Mouse (Mus musculus) myocyte (in vitro differentiated cells): Measurements from ENCODE around the gene Mmaa. TPM values are rescaled to one million over a fixed set of nuclear protein-coding genes. Genes with fewer than 3 reads are reported as not detected.

Experiments
- H3K27me3 ChIP-seq: one replicate; pipeline ENCODE4 v1.6.1; 2011; ENCODE audit not compliant: control insufficient read depth, insufficient read depth, insufficient read length
- H3K36me3 ChIP-seq: one replicate; pipeline ENCODE4 v1.6.1; 2011; ENCODE audit not compliant: control insufficient read depth, insufficient read depth
- H3K4me2 ChIP-seq: one replicate; pipeline ENCODE4 v1.6.1; 2011; ENCODE audit warnings: low read depth, control low read depth
- H3K4me3 ChIP-seq: one replicate; pipeline ENCODE4 v1.5.1; 2011; ENCODE audit warnings: mild to moderate bottlenecking, control low read depth, moderate library complexity
- H3K79me2 ChIP-seq: one replicate; pipeline ENCODE4 v1.6.1; 2011; ENCODE audit not compliant: control insufficient read depth, insufficient read depth
- H3ac ChIP-seq: one replicate; pipeline ENCODE4 v1.6.1; 2011; ENCODE audit not compliant: control insufficient read depth, insufficient read length
- CEBPB ChIP-seq: IDR thresholded peaks from 2 replicates; pipeline ENCODE4 v1.6.1; 2011; ENCODE audit warnings: mild to moderate bottlenecking, moderate library complexity; ENCODE audit not compliant: poor library complexity, insufficient read depth, severe bottlenecking
- E2F4 ChIP-seq: IDR thresholded peaks from one replicate; pipeline ENCODE4 v1.6.1; 2011; ENCODE audit warnings: mild to moderate bottlenecking, control low read depth, moderate library complexity; ENCODE audit not compliant: insufficient read depth
- MAX ChIP-seq: IDR thresholded peaks from one replicate; pipeline ENCODE4 v1.6.1; 2011; ENCODE audit warnings: low read depth, mild to moderate bottlenecking, control low read depth
- MYOD1 ChIP-seq, 3 experiments: IDR thresholded peaks; one replicate each; pipeline ENCODE4 v1.6.1; 2011; ENCODE audit warnings: control low read depth in 2 of 3, low read depth in 2 of 3, mild to moderate bottlenecking in 2 of 3, moderate library complexity in 1 of 3; ENCODE audit not compliant: insufficient read length in 2 of 3, control insufficient read depth in 1 of 3
- MYOG ChIP-seq, 3 experiments: IDR thresholded peaks; one replicate each; pipeline ENCODE4 v1.6.1; 2011; ENCODE audit warnings: control low read depth in 2 of 3, low read depth in 2 of 3, mild to moderate bottlenecking in 2 of 3; ENCODE audit not compliant: insufficient read length in 2 of 3, control insufficient read depth in 1 of 3, insufficient read depth in 1 of 3
- POLR2A ChIP-seq: IDR thresholded peaks from one replicate; pipeline ENCODE4 v1.6.1; 2011; ENCODE audit warnings: low read depth, mild to moderate bottlenecking, control low read depth, moderate library complexity; ENCODE audit not compliant: insufficient read length
- POLR2AphosphoS2 ChIP-seq: IDR thresholded peaks from one replicate; pipeline ENCODE4 v1.6.1; 2011; ENCODE audit warnings: low read depth, control low read depth; ENCODE audit not compliant: insufficient read length
- REST ChIP-seq: IDR thresholded peaks from one replicate; pipeline ENCODE4 v1.6.1; 2011; ENCODE audit warnings: mild to moderate bottlenecking, control low read depth, moderate library complexity; ENCODE audit not compliant: insufficient read depth, insufficient read length
- SRF ChIP-seq: IDR thresholded peaks from one replicate; pipeline ENCODE4 v1.6.1; 2011; ENCODE audit warnings: low read depth; ENCODE audit not compliant: control insufficient read depth, insufficient read length
- TCF12 ChIP-seq: IDR thresholded peaks from one replicate; pipeline ENCODE4 v1.6.1; 2011; ENCODE audit warnings: mild to moderate bottlenecking, control low read depth; ENCODE audit not compliant: poor library complexity, insufficient read depth, severe bottlenecking
- TCF3 ChIP-seq: IDR thresholded peaks from one replicate; pipeline ENCODE4 v1.6.1; 2011; ENCODE audit warnings: low read depth, control low read depth; ENCODE audit not compliant: insufficient read length
- USF1 ChIP-seq: IDR thresholded peaks from one replicate; pipeline ENCODE4 v1.6.1; 2011; ENCODE audit warnings: low read depth, mild to moderate bottlenecking, control low read depth, moderate library complexity
- polyA plus RNA-seq: library from polyadenylated mRNA; unstranded; fragments of >200 nt; fragmentation: generic; extraction: Trizol; gene quantifications from one replicate; pipeline ENCODE4 v1.2.1, GENCODE M21; 2012; ENCODE audit warnings: missing spikeins

Gene Mmaa
- polyA plus RNA-seq, 1 experiment = 5.9 TPM

GRCm38 (mm10) chr8:79226046-79226445 is 68.7 kb downstream of the Mmaa start:
- Histone ChIP-seq H3K36me3 (no peaks in the 10 kb centered on the region), H3ac (no peak overlapping the region), H3K27me3 (no peaks in the 10 kb centered on the region), H3K4me3 (no peak overlapping the region), H3K79me2 (no peaks in the 10 kb centered on the region), H3K4me2 (peak overlapping the region; percentile 84)
- TF ChIP-seq E2F4 = no peak

GRCm38 (mm10) chr8:79225586-79225985 is 69.2 kb downstream of the Mmaa start:
- H3K27me3 ChIP-seq = no peaks in the 10 kb centered on the region
- H3K4me3 ChIP-seq = no peak overlapping the region
- TF ChIP-seq POLR2AphosphoS2 (no peak), E2F4 (no peak), MAX (no peak), CEBPB (no peak), SRF (no peak), MYOG (IDR thresholded peaks at IDR 0.05; ENCODE audit: control insufficient read depth in 1 of 3, insufficient read depth in 1 of 3, insufficient read length in 2 of 3, low read depth in 2 of 3) (no peak), MYOD1 (IDR thresholded peaks at IDR 0.05; ENCODE audit: control insufficient read depth in 1 of 3, insufficient read length in 2 of 3, low read depth in 2 of 3) (no peak), POLR2A (no peak)
- no peak overlapping the region for H3ac ChIP-seq
- no peaks in the 10 kb centered on the region for H3K79me2 ChIP-seq
- peak overlapping the region; percentile 84 for H3K4me2 ChIP-seq
- H3K36me3 ChIP-seq = no peaks in the 10 kb centered on the region

GRCm38 (mm10) chr8:79224363-79224762 is 70.4 kb downstream of the Mmaa start:
- Histone ChIP-seq H3K4me3 (no peak overlapping the region), H3K27me3 (no peaks in the 10 kb centered on the region), H3ac (no peak overlapping the region), H3K4me2 (no peak overlapping the region), H3K36me3 (no peaks in the 10 kb centered on the region), H3K79me2 (no peaks in the 10 kb centered on the region)
- TF ChIP-seq POLR2A (no peak), POLR2AphosphoS2 (no peak), E2F4 (no peak), MYOG (IDR thresholded peaks at IDR 0.05; ENCODE audit: control insufficient read depth in 1 of 3, insufficient read depth in 1 of 3, insufficient read length in 2 of 3, low read depth in 2 of 3) (no peak), REST (no peak), MYOD1 (IDR thresholded peaks at IDR 0.05; ENCODE audit: control insufficient read depth in 1 of 3, insufficient read length in 2 of 3, low read depth in 2 of 3) (no peak), TCF12 (no peak), USF1 (no peak), TCF3 (no peak), MAX (no peak), SRF (no peak), CEBPB (no peak)

DNA sequence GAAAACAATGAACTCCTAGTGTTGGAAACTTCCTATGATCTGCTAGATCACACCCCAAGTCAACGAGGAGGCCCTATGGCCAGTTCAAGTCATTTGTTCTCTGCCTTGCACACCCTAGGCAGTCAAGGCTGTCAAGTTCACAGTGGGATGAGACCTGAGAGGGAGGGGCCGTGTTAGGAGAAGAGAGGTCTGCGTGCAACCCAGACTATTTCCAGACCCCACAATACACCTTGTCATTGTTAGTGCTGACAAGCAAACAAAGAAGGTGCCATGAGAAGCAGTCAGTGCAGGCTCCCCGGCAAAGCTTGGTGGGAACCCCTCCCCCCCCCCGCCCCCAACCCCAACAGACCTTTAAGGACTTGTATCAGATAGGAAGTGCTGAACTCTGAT is 72.0 kb downstream of the Mmaa start:
- Histone ChIP-seq H3K79me2 (no peaks in the 10 kb centered on the region), H3K4me3 (no peak overlapping the region), H3K4me2 (no peak overlapping the region), H3K27me3 (no peaks in the 10 kb centered on the region), H3K36me3 (no peaks in the 10 kb centered on the region), H3ac (no peak overlapping the region)
- no peak for TF ChIP-seq SRF
- no peak for TF ChIP-seq MAX
- no peak for TF ChIP-seq POLR2A
- no peak for TF ChIP-seq E2F4
- TF ChIP-seq USF1 = no peak
- TF ChIP-seq TCF3 = no peak
- TF ChIP-seq CEBPB = no peak
- TF ChIP-seq REST = no peak
- TF ChIP-seq MYOD1 (IDR thresholded peaks at IDR 0.05; ENCODE audit: control insufficient read depth in 1 of 3, insufficient read length in 2 of 3, low read depth in 2 of 3) = no peak
- TF ChIP-seq MYOG (IDR thresholded peaks at IDR 0.05; ENCODE audit: control insufficient read depth in 1 of 3, insufficient read depth in 1 of 3, insufficient read length in 2 of 3, low read depth in 2 of 3) = no peak

DNA sequence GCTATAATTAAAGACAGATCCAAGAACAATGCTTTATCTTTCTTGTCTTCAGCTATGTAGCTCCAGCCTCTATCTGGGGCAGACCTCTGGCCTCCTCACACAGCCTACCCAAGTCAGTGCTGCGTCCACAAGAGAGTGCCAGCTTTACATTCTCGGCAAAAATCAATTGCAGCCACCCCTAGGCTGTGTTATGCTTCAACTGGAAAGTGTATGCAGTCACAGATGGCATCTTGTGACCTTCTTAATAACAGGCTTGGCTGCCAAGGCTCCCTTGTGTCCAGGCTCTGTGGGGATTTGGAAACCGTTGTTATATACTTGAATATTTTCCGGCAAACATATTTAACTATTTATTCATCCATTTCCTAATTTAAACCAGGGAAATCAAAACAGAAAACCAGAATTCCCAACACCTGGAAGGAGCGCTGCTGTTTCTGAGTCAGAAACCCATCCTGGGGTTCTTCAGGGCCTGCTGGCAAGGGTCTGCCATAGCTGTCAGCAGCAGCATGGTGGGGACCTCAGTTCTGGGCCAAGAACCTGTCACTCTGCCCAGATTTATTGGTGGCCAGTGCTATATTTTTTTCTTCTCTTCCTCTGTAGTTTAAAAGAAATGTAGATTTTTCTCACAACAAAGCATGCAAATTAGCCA is 72.5 kb downstream of the Mmaa start:
- no peak overlapping the region for H3K4me2 ChIP-seq
- H3K36me3 ChIP-seq = no peaks in the 10 kb centered on the region
- H3K4me3 ChIP-seq = no peak overlapping the region
- H3ac ChIP-seq = no peak overlapping the region
- H3K79me2 ChIP-seq = no peaks in the 10 kb centered on the region
- H3K27me3 ChIP-seq = no peaks in the 10 kb centered on the region
- TF ChIP-seq POLR2A = no peak
- TF ChIP-seq MAX = no peak
- no peak for TF ChIP-seq TCF12
- TF ChIP-seq E2F4 = no peak
- no peak for TF ChIP-seq CEBPB
- TF ChIP-seq USF1 = no peak
- no peak for TF ChIP-seq SRF
- TF ChIP-seq MYOD1 (IDR thresholded peaks at IDR 0.05; ENCODE audit: control insufficient read depth in 1 of 3, insufficient read length in 2 of 3, low read depth in 2 of 3) = no peak
- TF ChIP-seq POLR2AphosphoS2 = no peak
- TF ChIP-seq MYOG (IDR thresholded peaks at IDR 0.05; ENCODE audit: control insufficient read depth in 1 of 3, insufficient read depth in 1 of 3, insufficient read length in 2 of 3, low read depth in 2 of 3) = no peak
- TF ChIP-seq REST = no peak
- TF ChIP-seq TCF3 = no peak

Other genes starting within 250 kb of the Mmaa start
- not detected for gene 1700011L22Rik, start 46.4 kb downstream of the Mmaa start, polyA plus RNA-seq
- 9.5 TPM for gene Smad1, start 104.6 kb upstream of the Mmaa start, polyA plus RNA-seq